Comparison of ENCODE assay signal across 12 mouse cellular contexts in the genomic region with DNA sequence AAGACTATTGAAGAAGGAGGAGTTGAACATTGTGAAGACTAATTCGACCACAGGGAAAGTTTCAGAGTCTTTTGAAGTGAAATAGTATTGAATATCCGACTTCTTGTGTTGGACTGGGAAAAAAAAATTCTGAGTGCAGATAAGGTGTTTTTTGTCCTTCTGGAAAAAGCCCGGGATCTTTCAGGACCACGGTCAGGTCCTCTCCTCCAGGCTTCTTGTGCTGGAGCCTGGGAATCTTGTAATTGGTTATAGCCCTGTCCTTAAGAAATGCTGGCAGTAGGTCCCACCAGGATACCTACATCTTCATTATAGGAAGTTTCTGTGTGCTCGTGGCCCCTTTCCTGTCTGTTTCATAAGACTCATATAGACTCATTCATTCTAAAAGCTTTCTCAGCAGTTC. TPM values are rescaled to one million over a fixed set of nuclear protein-coding genes. Genes with fewer than 3 reads are reported as not detected.
DNase-seq lines count a peak whose midpoint lies in the region; ATAC-seq and TF ChIP-seq lines count a peak whose summit lies in the region.
"Had no signal": no experiment of that assay in that cellular context is flagged by ENCODE, and none has a peak within 500 bp of the region (broad histone marks: within the 10 kb centered on the region; RNA-seq: fewer than 3 reads in every experiment).

No protein-coding gene starts in this region.

- H3K9ac ChIP-seq in midbrain, embryonic 13.5 days (replicated peaks): peak overlapping the region; percentile 91; the same call in 1 of the 2 replicates

- ATAC-seq in midbrain, embryonic 13.5 days: no peak

- peak; percentile 30 for DNase-seq in embryo, embryonic 10 days (ENCODE audit: low spot score)
- DNase-seq in hindbrain, embryonic 10.5 days (ENCODE audit: low spot score): peak; percentile 11
- no peak for DNase-seq in heart, adult 8-10 months (ENCODE audit: low spot score)
- DNase-seq in heart, postnatal 25 days (ENCODE audit: low spot score): no peak
- no peak for DNase-seq in thymus, postnatal 10 days (ENCODE audit: low spot score in 2 of 2)
- no peak for DNase-seq in right cerebral cortex, postnatal 36 days (ENCODE audit: low spot score in 2 of 2)
- DNase-seq: lung, adult 18-20 months had no signal

- no peaks in the 10 kb centered on the region for H3K9me3 ChIP-seq in E14TG2a.4 (ENCODE audit: low read length)
- H3K9me3 ChIP-seq in hindbrain, embryonic 10.5 days: no peaks in the 10 kb centered on the region
- no peaks in the 10 kb centered on the region for H3K9me3 ChIP-seq in midbrain, embryonic 13.5 days

- H3K36me3 ChIP-seq in E14TG2a.4 (ENCODE audit: insufficient read depth, low read length): no peaks in the 10 kb centered on the region
- H3K36me3 ChIP-seq in hindbrain, embryonic 10.5 days: no peaks in the 10 kb centered on the region
- H3K36me3 ChIP-seq in midbrain, embryonic 13.5 days: no peaks in the 10 kb centered on the region
- H3K36me3 ChIP-seq: G1E had no signal

- no peak for TF ChIP-seq CTCF in E14TG2a.4 (conservative IDR thresholded peaks at IDR 0.05; ENCODE audit: low read length)

- intact Hi-C loops in heart, postnatal 25 days (cut with DNase I): no loop called here

- peak overlapping the region; percentile 95 for H3K4me2 ChIP-seq in midbrain, embryonic 13.5 days (replicated peaks)

- peaks cover 10% of the 10 kb centered on the region for H3K27me3 ChIP-seq in E14TG2a.4 (ENCODE audit: insufficient read depth, low read length)
- peaks cover 32% of the 10 kb centered on the region for H3K27me3 ChIP-seq in hindbrain, embryonic 10.5 days (ENCODE audit: insufficient read depth, poor library complexity, severe bottlenecking)
- H3K27me3 ChIP-seq in midbrain, embryonic 13.5 days: no peaks in the 10 kb centered on the region

- peak overlapping the region; percentile 86 for H3K4me3 ChIP-seq in E14TG2a.4 (replicated peaks; ENCODE audit: low read length)
- peak overlapping the region; percentile 63; the same call in 1 of the 2 replicates for H3K4me3 ChIP-seq in hindbrain, embryonic 10.5 days
- H3K4me3 ChIP-seq in midbrain, embryonic 13.5 days (replicated peaks): peak overlapping the region; percentile 72

- 8% methylated on average over 5 of the region's 5 CpGs for WGBS in hindbrain, embryonic 10.5 days
- 8% methylated on average over 5 of the region's 5 CpGs for WGBS in midbrain, embryonic 13.5 days

- no peak overlapping the region for H3K27ac ChIP-seq in hindbrain, embryonic 10.5 days
- H3K27ac ChIP-seq in midbrain, embryonic 13.5 days: no peak overlapping the region

- H3K4me1 ChIP-seq in E14TG2a.4 (replicated peaks; ENCODE audit: low read depth, low read length): peaks cover 42% of the 10 kb centered on the region
- H3K4me1 ChIP-seq in hindbrain, embryonic 10.5 days (replicated peaks): peaks cover 19% of the 10 kb centered on the region
- peaks cover 15% of the 10 kb centered on the region for H3K4me1 ChIP-seq in midbrain, embryonic 13.5 days (replicated peaks)

RNA-seq across cellular contexts. Expression of gene Kcnh8, which starts 0.9 kb away (rescaled TPM):
- polyA plus RNA-seq in hindbrain, embryonic 10.5 days (2016; fragmentation: Nextera tagmentation; extraction: Ambion mirVana): 0.97 and 1.0 TPM in 2 replicates
- polyA plus RNA-seq in midbrain, embryonic 13.5 days (2015; fragmentation: Nextera tagmentation; extraction: Ambion mirVana): 5.5 and 6.0 TPM in 2 replicates
- not detected for total RNA-seq in heart, adult 8-10 months (2022)
- total RNA-seq in heart, postnatal 25 days (2021): under 1 TPM in 1 of 2 experiments, not detected in 1; 0.08 TPM
- total RNA-seq: G1E; neutrophil, adult 5-6 weeks had no signal
- polyA plus RNA-seq: G1E; heart, embryonic 14.5 days had no signal

Comparison
In these comparisons a context has a peak if more than half of its experiments do, and no peak if none do; other contexts are left out.
1. DNase-seq: peak in embryo, embryonic 10 days (single experiment) and hindbrain, embryonic 10.5 days (single experiment); none in heart, adult 8-10 months (single experiment), heart, postnatal 25 days (single experiment), thymus, postnatal 10 days (0 of 2) and right cerebral cortex, postnatal 36 days (0 of 2).
2. Peak in every context shown above with its lines, with median percentiles within 50 percentile points of each other: H3K4me3 ChIP-seq.